Mouse (Mus musculus): Measurements from ENCODE around the gene Adamts13. TPM values are rescaled to one million over a fixed set of nuclear protein-coding genes. Genes with fewer than 3 reads are reported as not detected.

Adamts13 gene
- total and polyA plus RNA-seq, 2 experiments from 2014 or later = not detected

DNA sequence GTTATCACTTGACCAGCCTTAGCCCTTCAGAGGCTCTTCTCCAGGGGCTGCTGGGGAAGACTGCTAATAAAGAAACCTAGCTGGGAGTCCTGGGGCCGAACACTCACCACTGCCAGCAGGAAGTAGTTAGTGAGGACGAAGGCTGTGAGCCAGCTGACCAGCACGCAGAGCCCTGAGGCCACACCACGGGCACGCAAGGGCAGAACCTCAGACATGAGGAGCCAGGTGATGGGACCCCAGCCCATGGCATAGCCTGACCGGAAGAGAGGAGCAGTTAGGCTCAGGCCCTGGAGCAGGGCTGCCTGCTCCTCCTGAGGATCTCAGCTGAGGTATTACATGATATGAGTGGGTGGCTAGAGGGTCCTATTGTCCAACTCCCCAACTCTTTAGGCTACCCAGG, 49.4 kb downstream of the Adamts13 start:
- Histone ChIP-seq H3K9me3 (replicated peaks; ENCODE audit: control insufficient read depth, low read length) (no peaks in the 10 kb centered on the region), H3K27ac (ENCODE audit: low read depth) (no peak overlapping the region), H3K9ac (replicated peaks; ENCODE audit: low read depth, low read length) (no peak overlapping the region), H3K27me3 (ENCODE audit: control insufficient read depth, insufficient read depth, low read length) (peaks cover 14% of the 10 kb centered on the region), H3K4me3 (ENCODE audit: low read depth, low read length) (no peak overlapping the region), H3K4me2 (ENCODE audit: low read depth, low read length) (no peak overlapping the region), H3K36me3 (replicated peaks; ENCODE audit: control insufficient read depth, insufficient read depth, low read length) (peaks cover 10% of the 10 kb centered on the region), H3K4me1 (ENCODE audit: control insufficient read depth, insufficient read depth) (no peaks in the 10 kb centered on the region)
- DNase-seq (ENCODE audit: low spot score) = no peak
- 71% methylated on average over 6 of the region's 6 CpGs for WGBS
- TF ChIP-seq EP300 (IDR thresholded peaks at IDR 0.05; ENCODE audit: low read depth) = no peak
- no peak for TF ChIP-seq CTCF (IDR thresholded peaks at IDR 0.05; ENCODE audit: low read depth)
- ATAC-seq (ENCODE audit: insufficient read depth, low read depth) = no peak

DNA sequence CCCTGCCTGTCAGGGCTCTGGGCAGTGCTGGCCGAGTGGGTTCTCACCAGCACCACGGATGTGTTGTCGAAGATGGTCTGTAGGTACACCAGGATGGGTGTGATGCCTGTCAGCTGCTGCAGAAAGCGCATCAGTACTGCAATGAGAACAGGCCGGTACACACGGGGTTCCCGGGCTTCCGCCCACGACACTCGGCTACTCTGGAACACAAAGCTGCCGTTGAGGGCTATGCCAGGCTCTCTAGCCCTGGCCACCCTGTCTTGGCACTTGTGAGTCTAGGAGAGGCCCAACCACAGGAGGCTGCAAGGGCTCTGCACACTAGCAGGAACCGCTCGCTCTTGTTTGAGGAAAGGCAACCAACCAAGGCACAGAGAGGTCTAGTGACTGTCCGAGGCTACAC, 50.9 kb downstream of the Adamts13 start:
- Histone ChIP-seq H3K27ac (ENCODE audit: low read depth) (no peak overlapping the region), H3K4me2 (ENCODE audit: low read depth, low read length) (no peak overlapping the region), H3K9ac (replicated peaks; ENCODE audit: low read depth, low read length) (no peak overlapping the region), H3K4me1 (ENCODE audit: control insufficient read depth, insufficient read depth) (no peaks in the 10 kb centered on the region), H3K27me3 (ENCODE audit: control insufficient read depth, insufficient read depth, low read length) (peaks cover 14% of the 10 kb centered on the region), H3K9me3 (replicated peaks; ENCODE audit: control insufficient read depth, low read length) (no peaks in the 10 kb centered on the region), H3K36me3 (replicated peaks; ENCODE audit: control insufficient read depth, insufficient read depth, low read length) (peaks cover 3% of the 10 kb centered on the region), H3K4me3 (ENCODE audit: low read depth, low read length) (no peak overlapping the region)
- whole genome bisulfite sequencing = 76% methylated on average over 14 of the region's 14 CpGs
- ATAC-seq (ENCODE audit: insufficient read depth, low read depth) = no peak
- TF ChIP-seq EP300 (IDR thresholded peaks at IDR 0.05; ENCODE audit: low read depth) (no peak), CTCF (IDR thresholded peaks at IDR 0.05; ENCODE audit: low read depth) (no peak)
- no peak for DNase-seq (ENCODE audit: low spot score)

DNA sequence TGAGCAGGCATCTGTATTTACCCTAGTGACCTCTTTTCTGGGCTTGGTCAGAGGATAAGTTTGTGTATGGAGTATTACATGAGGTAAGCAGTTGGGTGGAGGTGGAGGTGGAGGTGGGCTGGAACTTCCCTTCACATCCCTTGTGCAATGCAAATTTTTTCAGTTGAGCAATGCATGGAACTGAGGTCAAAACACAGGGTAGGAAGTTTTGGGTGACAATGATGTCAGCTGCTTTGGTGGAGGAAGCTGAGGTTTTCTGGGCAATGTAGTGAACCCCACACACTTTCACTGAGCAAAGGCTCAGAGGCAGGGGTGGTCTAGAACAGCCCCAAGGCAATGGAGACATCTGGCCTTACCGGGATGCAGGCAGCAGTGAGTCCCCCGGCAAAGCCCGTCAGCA, 52.3 kb downstream of the Adamts13 start:
- Histone ChIP-seq H3K4me1 (ENCODE audit: control insufficient read depth, insufficient read depth) (no peaks in the 10 kb centered on the region), H3K4me3 (ENCODE audit: low read depth, low read length) (no peak overlapping the region), H3K9ac (replicated peaks; ENCODE audit: low read depth, low read length) (no peak overlapping the region), H3K36me3 (replicated peaks; ENCODE audit: control insufficient read depth, insufficient read depth, low read length) (no peaks in the 10 kb centered on the region), H3K27ac (ENCODE audit: low read depth) (no peak overlapping the region), H3K27me3 (ENCODE audit: control insufficient read depth, insufficient read depth, low read length) (peaks cover 14% of the 10 kb centered on the region), H3K9me3 (replicated peaks; ENCODE audit: control insufficient read depth, low read length) (no peaks in the 10 kb centered on the region), H3K4me2 (ENCODE audit: low read depth, low read length) (no peak overlapping the region)
- DNase-seq (ENCODE audit: low spot score) = no peak
- WGBS = 71% methylated on average over 3 of the region's 3 CpGs
- no peak for ATAC-seq (ENCODE audit: insufficient read depth, low read depth)
- TF ChIP-seq CTCF (IDR thresholded peaks at IDR 0.05; ENCODE audit: low read depth) (no peak), EP300 (IDR thresholded peaks at IDR 0.05; ENCODE audit: low read depth) (no peak)

DNA sequence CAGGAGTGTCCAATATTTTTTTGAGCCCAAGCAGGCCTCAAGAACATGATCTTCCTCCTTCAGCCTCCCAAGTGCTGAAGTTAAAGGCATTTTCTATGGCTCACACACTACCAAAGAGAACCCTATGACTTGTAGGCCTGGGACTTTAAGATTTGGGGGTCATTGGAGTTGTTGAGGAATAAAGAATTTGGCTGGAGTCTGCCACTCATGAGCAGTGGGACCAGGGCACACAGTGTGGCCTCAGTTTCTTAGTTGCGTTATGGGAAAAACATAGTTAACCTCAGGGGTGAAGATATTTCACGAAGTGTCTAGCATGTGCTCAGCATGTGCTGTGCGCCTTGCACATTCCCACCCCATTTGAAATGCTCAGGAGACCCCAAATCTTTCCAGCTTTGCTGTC, 53.1 kb downstream of the Adamts13 start:
- no peak for TF ChIP-seq CTCF (IDR thresholded peaks at IDR 0.05; ENCODE audit: low read depth)
- no peak for TF ChIP-seq EP300 (IDR thresholded peaks at IDR 0.05; ENCODE audit: low read depth)
- Histone ChIP-seq H3K27me3 (ENCODE audit: control insufficient read depth, insufficient read depth, low read length) (peaks cover 14% of the 10 kb centered on the region), H3K4me3 (ENCODE audit: low read depth, low read length) (no peak overlapping the region), H3K9me3 (replicated peaks; ENCODE audit: control insufficient read depth, low read length) (no peaks in the 10 kb centered on the region), H3K4me1 (ENCODE audit: control insufficient read depth, insufficient read depth) (no peaks in the 10 kb centered on the region), H3K4me2 (ENCODE audit: low read depth, low read length) (no peak overlapping the region), H3K9ac (replicated peaks; ENCODE audit: low read depth, low read length) (no peak overlapping the region), H3K27ac (ENCODE audit: low read depth) (no peak overlapping the region), H3K36me3 (replicated peaks; ENCODE audit: control insufficient read depth, insufficient read depth, low read length) (no peaks in the 10 kb centered on the region)
- WGBS = 87% methylated on average over 3 of the region's 3 CpGs
- no peak for ATAC-seq (ENCODE audit: insufficient read depth, low read depth)
- DNase-seq (ENCODE audit: low spot score) = no peak

DNA sequence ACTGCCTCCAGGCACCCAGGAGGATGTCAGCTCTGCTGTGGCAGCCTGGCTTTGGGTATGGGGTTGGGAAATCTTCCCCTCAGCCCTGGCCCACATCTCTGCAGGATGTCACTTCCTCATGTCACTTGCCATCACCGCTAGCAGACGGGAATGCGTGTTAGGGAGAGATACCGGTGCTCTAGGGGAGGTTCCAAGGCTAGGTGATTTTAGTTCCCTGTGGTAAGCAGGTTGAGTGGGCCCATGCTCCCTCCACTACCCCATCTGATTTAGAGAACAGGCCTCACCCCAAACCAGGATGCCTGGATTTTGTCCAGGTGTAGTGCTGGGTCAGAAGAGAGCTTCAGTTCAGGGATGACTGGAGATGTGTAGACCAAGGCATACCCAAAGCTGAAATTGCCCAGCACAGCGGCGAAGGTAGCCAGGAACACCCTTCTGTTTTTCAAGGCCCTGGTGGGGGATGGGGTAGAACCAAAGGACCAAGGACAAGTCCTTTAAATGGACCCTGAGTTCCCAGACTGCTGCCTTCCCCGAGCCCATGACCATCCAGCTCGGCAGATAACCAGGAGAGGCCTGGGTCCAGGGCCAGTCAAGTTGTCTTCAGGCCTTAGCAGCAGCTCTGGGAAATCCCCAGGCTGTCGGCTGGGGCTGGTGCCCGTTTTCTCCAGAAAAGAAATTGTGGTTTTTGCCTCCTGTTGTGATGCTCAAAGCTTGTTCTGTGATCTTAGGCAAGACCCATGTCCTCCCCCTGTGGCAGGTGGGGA, 53.8 kb downstream of the Adamts13 start:
- H3K27ac ChIP-seq (ENCODE audit: low read depth) = no peak overlapping the region

More for the DNA sequence above, 53.8 kb downstream of the Adamts13 start:
- Histone ChIP-seq H3K4me1 (ENCODE audit: control insufficient read depth, insufficient read depth) (no peaks in the 10 kb centered on the region), H3K9me3 (replicated peaks; ENCODE audit: control insufficient read depth, low read length) (no peaks in the 10 kb centered on the region), H3K27me3 (ENCODE audit: control insufficient read depth, insufficient read depth, low read length) (peaks cover 14% of the 10 kb centered on the region), H3K9ac (replicated peaks; ENCODE audit: low read depth, low read length) (no peak overlapping the region), H3K4me3 (ENCODE audit: low read depth, low read length) (no peak overlapping the region), H3K36me3 (replicated peaks; ENCODE audit: control insufficient read depth, insufficient read depth, low read length) (no peaks in the 10 kb centered on the region), H3K4me2 (ENCODE audit: low read depth, low read length) (no peak overlapping the region)
- no peak for TF ChIP-seq CTCF (IDR thresholded peaks at IDR 0.05; ENCODE audit: low read depth)
- no peak for TF ChIP-seq EP300 (IDR thresholded peaks at IDR 0.05; ENCODE audit: low read depth)
- 62% methylated on average over 10 of the region's 10 CpGs for WGBS
- DNase-seq (ENCODE audit: low spot score) (no peak), ATAC-seq (ENCODE audit: insufficient read depth, low read depth) (no peak)

Data from heart, postnatal 0 days (tissue).